Mouse (Mus musculus): ENCODE results near the gene Fam114a1. TPM values are rescaled to one million over a fixed set of nuclear protein-coding genes. Genes with fewer than 3 reads are reported as not detected.

The Fam114a1 gene
- polyA plus RNA-seq, 1 experiment from 2014 or later: 55.1 TPM

MicroRNAs encoded within 50 kb of the gene (microRNA counts, 519-probe panel; counts per million panel counts)
- 2,733 counts per million, percentile 71 among the panel's probes with 10 or more counts for microRNA mmu-miR-574-3p
- microRNA mmu-miR-574-5p: 2,340 counts per million, percentile 37 among the panel's probes with 10 or more counts

Small RNAs within 50 kb of the gene (microRNA-seq; reads per million reads assigned to microRNA genes)
- gene Mir574: 179 reads per million, percentile 58 among the genes with 10 or more reads in this experiment

Other genes starting within 250 kb of the Fam114a1 start
- gene Klf3, start 166.7 kb upstream of the Fam114a1 start, polyA plus RNA-seq (2015; fragmentation: Nextera tagmentation; extraction: Ambion mirVana): 67.2 and 68.7 TPM in 2 replicates
- 0.36 and 0.46 TPM in 2 replicates for gene Tlr1, start 36.5 kb upstream of the Fam114a1 start, polyA plus RNA-seq (2015; fragmentation: Nextera tagmentation; extraction: Ambion mirVana)
- 0.86 and 0.92 TPM in 2 replicates for gene Tlr6, start 10.0 kb upstream of the Fam114a1 start, polyA plus RNA-seq (2015; fragmentation: Nextera tagmentation; extraction: Ambion mirVana)
- 0.42 and 0.50 TPM in 2 replicates for gene Tmem156, start 122.1 kb downstream of the Fam114a1 start, polyA plus RNA-seq (2015; fragmentation: Nextera tagmentation; extraction: Ambion mirVana)
- 26.8 and 28.6 TPM in 2 replicates for gene Klhl5, start 137.5 kb downstream of the Fam114a1 start, polyA plus RNA-seq (2015; fragmentation: Nextera tagmentation; extraction: Ambion mirVana)
- gene Wdr19, start 229.6 kb downstream of the Fam114a1 start, polyA plus RNA-seq (2015; fragmentation: Nextera tagmentation; extraction: Ambion mirVana): 9.7 and 10.5 TPM in 2 replicates